Mouse (Mus musculus) gastrocnemius, postnatal 25 days (tissue): ENCODE measurements around the gene Slc25a22. TPM values are rescaled to one million over a fixed set of nuclear protein-coding genes. Genes with fewer than 3 reads are reported as not detected.
A peak's percentile ranks its signal among the peaks of the same experiment; 100 is the strongest.

Source experiments
- DNase-seq: peaks from one replicate; pipeline ENCODE4 v3.0.0; 2022
- total RNA-seq, 2 experiments: library from RNA; stranded (reverse); gene quantifications; 1 replicate in 1 of 2; 2 replicates in 1 of 2; pipeline ENCODE4 v1.2.3; 2021

Gene Slc25a22
- total RNA-seq, 2 experiments from 2014 or later = 17.1 to 32.9 TPM

GRCm38 (mm10) chr7:141472226-141472625 lies 34.5 kb upstream of the Slc25a22 start:
- no peak for DNase-seq

GRCm38 (mm10) chr7:141471236-141471635 lies 33.5 kb upstream of the Slc25a22 start:
- no peak for DNase-seq

DNA sequence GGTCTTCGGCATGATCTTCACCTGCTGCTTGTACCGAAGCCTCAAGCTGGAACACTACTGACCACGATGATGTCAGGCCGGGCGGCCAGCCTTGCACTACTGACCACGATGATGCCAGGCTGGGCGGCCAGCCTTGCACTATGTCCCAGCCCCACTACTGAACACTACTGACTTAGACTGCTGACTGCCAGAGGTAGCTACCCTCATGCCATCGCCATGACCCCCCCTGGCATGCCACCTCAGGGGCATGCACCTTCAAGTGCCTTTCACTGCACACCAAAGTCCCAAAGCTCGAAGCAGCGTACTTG lies 32.9 kb upstream of the Slc25a22 start:
- no peak for DNase-seq

DNA sequence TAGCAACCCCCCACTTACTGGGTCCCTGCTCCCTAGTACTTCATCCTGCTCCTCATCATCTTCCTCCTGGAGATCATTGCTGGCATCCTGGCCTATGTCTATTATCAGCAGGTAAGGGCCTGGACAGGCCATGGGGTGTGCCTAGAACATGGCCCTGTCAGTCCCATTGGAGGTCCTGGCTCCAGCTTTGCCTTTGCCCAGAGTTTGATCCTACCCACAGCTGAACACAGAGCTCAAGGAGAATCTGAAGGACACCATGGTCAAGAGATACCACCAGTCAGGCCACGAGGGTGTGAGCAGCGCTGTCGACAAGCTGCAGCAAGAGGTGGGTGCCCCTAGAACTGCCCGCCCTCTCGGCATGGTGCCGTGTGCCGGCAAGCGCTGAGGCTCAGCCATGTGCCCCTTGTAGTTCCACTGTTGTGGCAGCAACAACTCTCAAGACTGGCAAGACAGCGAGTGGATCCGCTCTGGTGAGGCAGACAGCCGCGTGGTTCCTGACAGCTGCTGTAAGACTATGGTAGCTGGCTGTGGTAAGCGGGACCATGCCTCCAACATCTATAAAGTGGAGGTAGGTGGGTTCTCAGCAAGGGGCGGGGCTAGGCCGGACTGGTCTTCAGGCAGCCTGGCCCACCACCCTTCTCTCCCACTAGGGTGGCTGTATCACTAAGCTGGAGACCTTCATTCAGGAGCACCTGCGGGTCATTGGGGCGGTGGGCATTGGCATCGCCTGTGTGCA lies 32.4 kb upstream of the Slc25a22 start:
- no peak for DNase-seq

GRCm38 (mm10) chr7:141469352-141469751 lies 31.7 kb upstream of the Slc25a22 start:
- DNase-seq = no peak

- no peak for DNase-seq
Observed at GRCm38 (mm10) chr7:141468522-141469211, 31.0 kb upstream of the Slc25a22 start.

DNA sequence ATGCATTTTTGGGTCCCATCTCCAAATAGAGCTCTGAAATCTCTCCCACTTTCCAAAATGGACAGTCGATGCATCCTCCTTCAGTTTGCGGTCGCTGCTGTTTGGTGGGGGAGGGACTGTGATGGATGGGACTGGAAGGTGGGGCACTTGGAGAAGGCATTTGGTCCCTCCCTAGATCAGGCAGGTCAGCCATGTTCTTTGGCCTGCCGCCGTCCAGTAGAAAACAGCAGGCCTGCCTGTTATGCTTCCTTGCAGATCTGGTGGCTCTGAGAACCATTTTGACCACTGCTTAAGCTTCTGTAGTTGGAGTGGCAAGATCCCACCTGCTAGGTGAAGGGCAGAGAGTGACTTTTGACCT lies 30.5 kb upstream of the Slc25a22 start:
- no peak for DNase-seq

- DNase-seq = peak; percentile 92
Observed at GRCm38 (mm10) chr7:141467230-141468030, 29.7 kb upstream of the Slc25a22 start, which contains the start of gene Cd151. Cd151 (plus strand) TSS chr7:141467392.

GRCm38 (mm10) chr7:141466607-141467148 lies 29.0 kb upstream of the Slc25a22 start:
- no peak for DNase-seq

DNA sequence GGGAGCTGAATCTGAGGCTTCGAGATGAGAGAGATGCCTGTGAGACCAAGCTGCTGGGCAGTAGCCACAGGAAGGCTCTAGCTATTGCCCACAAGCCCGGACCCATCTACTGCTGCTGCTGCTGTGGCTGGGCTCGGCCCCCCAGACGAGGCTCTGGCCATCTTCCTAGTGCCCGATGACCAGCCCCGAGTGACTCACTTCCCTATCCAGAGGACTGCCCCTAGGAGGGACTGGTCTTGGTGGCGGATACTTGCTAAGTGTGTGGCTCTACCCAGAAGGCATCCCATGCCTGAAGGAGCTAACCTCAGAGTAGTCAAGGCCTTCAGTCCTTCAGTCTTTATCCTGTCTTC lies 28.3 kb upstream of the Slc25a22 start:
- peak; percentile 51 for DNase-seq

GRCm38 (mm10) chr7:141465388-141466044 lies 27.8 kb upstream of the Slc25a22 start:
- DNase-seq = no peak

DNA sequence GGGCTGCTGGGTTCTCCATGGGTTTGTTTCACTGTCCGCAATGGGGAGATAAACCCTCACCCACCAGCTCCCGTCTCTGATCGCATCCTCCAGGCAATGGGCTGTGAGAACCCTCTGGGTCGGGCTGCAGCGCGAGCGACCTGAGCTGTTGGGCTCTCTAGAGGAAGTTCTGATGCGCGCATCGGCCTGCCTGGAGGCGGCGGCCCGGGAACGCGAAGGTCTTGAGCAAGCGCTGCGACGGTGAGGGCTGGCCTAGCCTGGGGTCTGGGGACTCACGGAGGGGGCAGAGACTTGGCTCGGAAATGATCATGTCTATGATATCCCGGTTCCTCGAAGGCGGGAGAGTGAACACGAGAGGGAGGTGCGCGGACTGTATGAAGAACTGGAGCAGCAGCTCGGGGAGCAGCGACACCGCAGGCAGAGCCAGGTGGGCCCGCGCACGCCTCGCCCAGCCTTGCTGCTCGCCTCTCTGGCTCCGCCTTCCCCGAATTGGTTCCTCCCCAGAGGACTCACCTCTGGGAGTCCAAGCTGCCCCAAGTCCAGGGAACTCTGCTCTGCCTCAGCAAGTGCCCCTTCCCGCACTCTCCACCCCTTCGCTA lies 27.0 kb upstream of the Slc25a22 start:
- DNase-seq = no peak

- peak; percentile 74 for DNase-seq
Observed at GRCm38 (mm10) chr7:141463824-141464602, 26.3 kb upstream of the Slc25a22 start.

DNA sequence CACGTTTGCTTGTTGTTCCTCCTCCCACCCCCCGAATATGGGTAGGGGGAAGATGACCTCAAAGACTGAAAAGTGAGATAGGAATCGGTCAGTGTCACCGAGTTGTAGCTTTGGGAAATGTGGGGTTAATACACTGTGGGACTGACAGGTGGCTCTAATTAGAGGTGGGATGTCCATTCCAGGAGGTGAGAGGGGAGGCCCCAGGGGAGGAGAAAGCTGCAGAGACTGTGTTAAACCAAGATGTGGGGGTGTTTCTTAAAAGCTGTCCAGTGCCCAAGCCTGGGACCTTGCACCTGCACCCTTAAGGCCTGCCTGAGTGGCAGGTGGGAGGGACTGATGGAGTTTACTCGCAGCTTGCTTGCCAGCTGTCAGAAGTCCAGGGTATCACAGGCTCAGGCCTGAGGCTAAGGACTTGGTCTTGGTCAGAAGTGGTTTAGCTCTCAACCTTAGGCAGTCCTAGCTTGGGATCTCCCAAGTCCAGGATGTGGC lies 24.7 kb upstream of the Slc25a22 start:
- no peak for DNase-seq

GRCm38 (mm10) chr7:141461521-141462332 lies 24.0 kb upstream of the Slc25a22 start:
- no peak for DNase-seq

GRCm38 (mm10) chr7:141460391-141461113 lies 22.9 kb upstream of the Slc25a22 start, which contains the start of gene Cracr2b:
Cracr2b (plus strand) TSS chr7:141461094.
- DNase-seq = no peak

GRCm38 (mm10) chr7:141460001-141460390 lies 22.3 kb upstream of the Slc25a22 start:
- no peak for DNase-seq

DNA sequence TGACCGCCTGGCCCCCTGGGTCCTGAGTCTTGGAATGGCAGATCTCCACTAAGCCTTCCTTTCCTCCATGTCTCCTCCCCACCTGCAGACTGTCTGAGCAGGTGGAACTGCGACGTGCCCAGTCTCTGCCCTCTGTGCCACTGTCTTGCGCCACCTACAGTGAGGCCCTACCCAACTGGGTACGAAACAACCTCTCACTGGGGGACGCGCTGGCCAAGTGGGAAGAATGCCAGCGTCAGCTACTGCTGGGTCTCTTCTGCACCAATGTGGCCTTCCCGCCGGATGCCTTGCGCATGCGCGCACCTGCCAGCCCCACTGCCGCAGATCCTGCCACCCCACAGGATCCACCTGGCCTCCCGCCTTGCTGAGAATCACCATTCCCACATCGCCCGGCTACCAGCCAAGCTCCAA lies 21.6 kb upstream of the Slc25a22 start:
- DNase-seq = no peak

- DNase-seq = no peak
Observed at GRCm38 (mm10) chr7:141458661-141459060, 21.0 kb upstream of the Slc25a22 start.
